Mouse (Mus musculus): Measurements from ENCODE around the gene Sass6.

Gene Sass6

GRCm38 (mm10) chr3:116594728-116595602 lies at the start of gene Sass6:
Gene Sass6 (plus strand): TSS chr3:116594982.
- peak; percentile 99 to 100 for DNase-seq (ENCODE audit: low spot score in 2 of 2)

GRCm38 (mm10) chr3:116547430-116547829 lies 47.4 kb upstream of the Sass6 start:
- no peak for DNase-seq (ENCODE audit: low spot score in 2 of 2)

GRCm38 (mm10) chr3:116551362-116551761 lies 43.4 kb upstream of the Sass6 start:
- DNase-seq (ENCODE audit: low spot score in 2 of 2), result no peak

GRCm38 (mm10) chr3:116561315-116561714 lies 33.5 kb upstream of the Sass6 start:
- peak in 1 of 2 experiments; percentile 31 for DNase-seq (ENCODE audit: low spot score in 2 of 2)

- no peak for DNase-seq (ENCODE audit: low spot score in 2 of 2)
Measured at GRCm38 (mm10) chr3:116562408-116563094, 32.2 kb upstream of the Sass6 start, which contains the start of gene Lrrc39. Gene Lrrc39 (plus strand): TSS chr3:116562973.

- no peak for DNase-seq (ENCODE audit: low spot score in 2 of 2)
Measured at GRCm38 (mm10) chr3:116563095-116563492, 31.7 kb upstream of the Sass6 start.

- no peak for DNase-seq (ENCODE audit: low spot score in 2 of 2)
Measured at GRCm38 (mm10) chr3:116570628-116571027, 24.2 kb upstream of the Sass6 start.

GRCm38 (mm10) chr3:116577286-116577685 lies 17.5 kb upstream of the Sass6 start:
- no peak for DNase-seq (ENCODE audit: low spot score in 2 of 2)

GRCm38 (mm10) chr3:116582201-116582600 lies 12.6 kb upstream of the Sass6 start:
- no peak for DNase-seq (ENCODE audit: low spot score in 2 of 2)

GRCm38 (mm10) chr3:116594076-116594727 lies 580 bp upstream of the Sass6 start:
- DNase-seq (ENCODE audit: low spot score in 2 of 2), result peak in 1 of 2 experiments; percentile 70

GRCm38 (mm10) chr3:116595603-116595991 lies 815 bp downstream of the Sass6 start:
- no peak for DNase-seq (ENCODE audit: low spot score in 2 of 2)

GRCm38 (mm10) chr3:116599705-116600104 lies 4.9 kb downstream of the Sass6 start:
- DNase-seq (ENCODE audit: low spot score in 2 of 2), result no peak

GRCm38 (mm10) chr3:116601005-116601404 lies 6.2 kb downstream of the Sass6 start:
- no peak for DNase-seq (ENCODE audit: low spot score in 2 of 2)

- DNase-seq (ENCODE audit: low spot score in 2 of 2), result no peak
Measured at GRCm38 (mm10) chr3:116601781-116602180, 7.0 kb downstream of the Sass6 start.

GRCm38 (mm10) chr3:116604570-116604969 lies 9.8 kb downstream of the Sass6 start:
- no peak for DNase-seq (ENCODE audit: low spot score in 2 of 2)

- DNase-seq (ENCODE audit: low spot score in 2 of 2), result no peak
Measured at GRCm38 (mm10) chr3:116614295-116614892, 19.6 kb downstream of the Sass6 start, which contains the start of gene Trmt13. Gene Trmt13 (minus strand): TSS chr3:116614587.

GRCm38 (mm10) chr3:116615318-116616068 lies 20.7 kb downstream of the Sass6 start:
- no peak for DNase-seq (ENCODE audit: low spot score in 2 of 2)

- no peak for DNase-seq (ENCODE audit: low spot score in 2 of 2)
Measured at GRCm38 (mm10) chr3:116618855-116619254, 24.1 kb downstream of the Sass6 start.

- DNase-seq (ENCODE audit: low spot score in 2 of 2), result no peak
Measured at GRCm38 (mm10) chr3:116620636-116621370, 26.0 kb downstream of the Sass6 start.

- no peak for DNase-seq (ENCODE audit: low spot score in 2 of 2)
Measured at GRCm38 (mm10) chr3:116622641-116623040, 27.9 kb downstream of the Sass6 start.

Measured in right cerebral cortex, postnatal 10 days (tissue).